Mouse (Mus musculus): Measurements from ENCODE around the gene Lhfpl3.
A peak's percentile ranks its signal among the peaks of the same experiment; 100 is the strongest.

Lhfpl3 gene

GRCm38 (mm10) chr5:23279364-23279763, 533.5 kb downstream of the Lhfpl3 start:
- DNase-seq (ENCODE audit: low read depth, low spot score) = no peak

GRCm38 (mm10) chr5:23284884-23285283, 539.0 kb downstream of the Lhfpl3 start:
- peak; percentile 50 for DNase-seq (ENCODE audit: low read depth, low spot score)

GRCm38 (mm10) chr5:23289149-23289548, 543.3 kb downstream of the Lhfpl3 start:
- no peak for DNase-seq (ENCODE audit: low read depth, low spot score)
